Mouse (Mus musculus): ENCODE results near the gene Ltbp1. TPM values are rescaled to one million over a fixed set of nuclear protein-coding genes. Genes with fewer than 3 reads are reported as not detected.

The Ltbp1 gene
- polyA plus RNA-seq, 1 experiment from 2014 or later: 14.2 TPM

- H3K27me3 ChIP-seq (ENCODE audit: control insufficient read depth, insufficient read depth, low read length): no peaks in the 10 kb centered on the region
- no peak overlapping the region for H3K4me2 ChIP-seq (ENCODE audit: low read depth, low read length)
- ATAC-seq (replicated peaks; ENCODE audit: insufficient number of reproducible peaks, low FRiP score, low TSS enrichment, low read depth): no peak
- peak; percentile 40 for DNase-seq (ENCODE audit: low spot score)
- H3K36me3 ChIP-seq (replicated peaks; ENCODE audit: control insufficient read depth, insufficient read depth, low read depth, low read length): no peaks in the 10 kb centered on the region
- H3K27ac ChIP-seq (replicated peaks; ENCODE audit: low read depth, low read length): no peak overlapping the region
- WGBS: 69% methylated on average over 8 of the region's 8 CpGs
- H3K9ac ChIP-seq (replicated peaks; ENCODE audit: low read length): no peak overlapping the region
- H3K9me3 ChIP-seq (replicated peaks; ENCODE audit: control insufficient read depth, low read length): no peaks in the 10 kb centered on the region
- H3K4me1 ChIP-seq (ENCODE audit: control insufficient read depth, insufficient read depth, low read length): no peaks in the 10 kb centered on the region
- H3K4me3 ChIP-seq (ENCODE audit: low read depth, low read length): no peak overlapping the region
These were observed 46.1 kb downstream of the Ltbp1 start for GRCm38 (mm10) chr17:75051440-75051925.

- Histone ChIP-seq H3K4me2 (ENCODE audit: low read depth, low read length) (no peak overlapping the region), H3K9me3 (replicated peaks; ENCODE audit: control insufficient read depth, low read length) (no peaks in the 10 kb centered on the region), H3K4me1 (ENCODE audit: control insufficient read depth, insufficient read depth, low read length) (no peaks in the 10 kb centered on the region), H3K36me3 (replicated peaks; ENCODE audit: control insufficient read depth, insufficient read depth, low read depth, low read length) (no peaks in the 10 kb centered on the region), H3K27ac (replicated peaks; ENCODE audit: low read depth, low read length) (no peak overlapping the region), H3K4me3 (ENCODE audit: low read depth, low read length) (no peak overlapping the region), H3K27me3 (ENCODE audit: control insufficient read depth, insufficient read depth, low read length) (no peaks in the 10 kb centered on the region), H3K9ac (replicated peaks; ENCODE audit: low read length) (no peak overlapping the region)
- ATAC-seq (replicated peaks; ENCODE audit: insufficient number of reproducible peaks, low FRiP score, low TSS enrichment, low read depth): no peak
- 82% methylated on average over 5 of the region's 5 CpGs for WGBS
- DNase-seq (ENCODE audit: low spot score): no peak
These were observed 49.9 kb downstream of the Ltbp1 start for GRCm38 (mm10) chr17:75055235-75055634.

- Histone ChIP-seq H3K9ac (replicated peaks; ENCODE audit: low read length) (no peak overlapping the region), H3K4me1 (ENCODE audit: control insufficient read depth, insufficient read depth, low read length) (no peaks in the 10 kb centered on the region), H3K4me2 (ENCODE audit: low read depth, low read length) (no peak overlapping the region), H3K9me3 (replicated peaks; ENCODE audit: control insufficient read depth, low read length) (no peaks in the 10 kb centered on the region), H3K4me3 (ENCODE audit: low read depth, low read length) (no peak overlapping the region), H3K36me3 (replicated peaks; ENCODE audit: control insufficient read depth, insufficient read depth, low read depth, low read length) (no peaks in the 10 kb centered on the region), H3K27ac (replicated peaks; ENCODE audit: low read depth, low read length) (no peak overlapping the region), H3K27me3 (ENCODE audit: control insufficient read depth, insufficient read depth, low read length) (no peaks in the 10 kb centered on the region)
- ATAC-seq (replicated peaks; ENCODE audit: insufficient number of reproducible peaks, low FRiP score, low TSS enrichment, low read depth) (no peak), DNase-seq (ENCODE audit: low spot score) (no peak)
- WGBS: 90% methylated on average over 6 of the region's 6 CpGs
These were observed 50.6 kb downstream of the Ltbp1 start for GRCm38 (mm10) chr17:75055961-75056360.

- no peaks in the 10 kb centered on the region for H3K9me3 ChIP-seq (replicated peaks; ENCODE audit: control insufficient read depth, low read length)
- ATAC-seq (replicated peaks; ENCODE audit: insufficient number of reproducible peaks, low FRiP score, low TSS enrichment, low read depth): no peak
- no peak overlapping the region for H3K27ac ChIP-seq (replicated peaks; ENCODE audit: low read depth, low read length)
- peak; percentile 22 for DNase-seq (ENCODE audit: low spot score)
- no peaks in the 10 kb centered on the region for H3K4me1 ChIP-seq (ENCODE audit: control insufficient read depth, insufficient read depth, low read length)
- 43% methylated on average over 8 of the region's 8 CpGs for WGBS
- H3K9ac ChIP-seq (replicated peaks; ENCODE audit: low read length): no peak overlapping the region
- no peak overlapping the region for H3K4me3 ChIP-seq (ENCODE audit: low read depth, low read length)
- H3K4me2 ChIP-seq (ENCODE audit: low read depth, low read length): no peak overlapping the region
- no peaks in the 10 kb centered on the region for H3K27me3 ChIP-seq (ENCODE audit: control insufficient read depth, insufficient read depth, low read length)
- no peaks in the 10 kb centered on the region for H3K36me3 ChIP-seq (replicated peaks; ENCODE audit: control insufficient read depth, insufficient read depth, low read depth, low read length)
These were observed 51.3 kb downstream of the Ltbp1 start for GRCm38 (mm10) chr17:75056631-75057030.

GRCm38 (mm10) chr17:75066340-75066739 lies 61.0 kb downstream of the Ltbp1 start:
- 89% methylated on average over 7 of the region's 7 CpGs for WGBS
- H3K27me3 ChIP-seq (ENCODE audit: control insufficient read depth, insufficient read depth, low read length): no peaks in the 10 kb centered on the region

GRCm38 (mm10) chr17:75067314-75067713 lies 61.9 kb downstream of the Ltbp1 start:
- WGBS: 14% methylated on average over 8 of the region's 8 CpGs
- Histone ChIP-seq H3K27me3 (ENCODE audit: control insufficient read depth, insufficient read depth, low read length) (no peaks in the 10 kb centered on the region), H3K4me2 (ENCODE audit: low read depth, low read length) (no peak overlapping the region), H3K36me3 (replicated peaks; ENCODE audit: control insufficient read depth, insufficient read depth, low read depth, low read length) (no peaks in the 10 kb centered on the region), H3K27ac (replicated peaks; ENCODE audit: low read depth, low read length) (no peak overlapping the region), H3K4me1 (ENCODE audit: control insufficient read depth, insufficient read depth, low read length) (0 out of 2 replicates have a peak, but pooled peaks cover 4% of the 10 kb centered on the region), H3K9me3 (replicated peaks; ENCODE audit: control insufficient read depth, low read length) (no peaks in the 10 kb centered on the region), H3K4me3 (ENCODE audit: low read depth, low read length) (no peak overlapping the region), H3K9ac (replicated peaks; ENCODE audit: low read length) (no peak overlapping the region)
- DNase-seq (ENCODE audit: low spot score) (peak; percentile 43), ATAC-seq (replicated peaks; ENCODE audit: insufficient number of reproducible peaks, low FRiP score, low TSS enrichment, low read depth) (no peak)

More at GRCm38 (mm10) chr17:75066340-75066739, 61.0 kb downstream of the Ltbp1 start:
- DNase-seq (ENCODE audit: low spot score) (no peak), ATAC-seq (replicated peaks; ENCODE audit: insufficient number of reproducible peaks, low FRiP score, low TSS enrichment, low read depth) (no peak)
- H3K27ac ChIP-seq (replicated peaks; ENCODE audit: low read depth, low read length): no peak overlapping the region
- 0 out of 2 replicates have a peak, but pooled peaks cover 4% of the 10 kb centered on the region for H3K4me1 ChIP-seq (ENCODE audit: control insufficient read depth, insufficient read depth, low read length)
- H3K9me3 ChIP-seq (replicated peaks; ENCODE audit: control insufficient read depth, low read length): no peaks in the 10 kb centered on the region
- H3K9ac ChIP-seq (replicated peaks; ENCODE audit: low read length): no peak overlapping the region
- H3K4me3 ChIP-seq (ENCODE audit: low read depth, low read length): no peak overlapping the region
- H3K4me2 ChIP-seq (ENCODE audit: low read depth, low read length): no peak overlapping the region
- no peaks in the 10 kb centered on the region for H3K36me3 ChIP-seq (replicated peaks; ENCODE audit: control insufficient read depth, insufficient read depth, low read depth, low read length)

- Histone ChIP-seq H3K4me1 (ENCODE audit: control insufficient read depth, insufficient read depth, low read length) (0 out of 2 replicates have a peak, but pooled peaks cover 4% of the 10 kb centered on the region), H3K4me3 (ENCODE audit: low read depth, low read length) (no peak overlapping the region), H3K27me3 (ENCODE audit: control insufficient read depth, insufficient read depth, low read length) (no peaks in the 10 kb centered on the region), H3K27ac (replicated peaks; ENCODE audit: low read depth, low read length) (no peak overlapping the region), H3K4me2 (ENCODE audit: low read depth, low read length) (no peak overlapping the region), H3K36me3 (replicated peaks; ENCODE audit: control insufficient read depth, insufficient read depth, low read depth, low read length) (no peaks in the 10 kb centered on the region), H3K9ac (replicated peaks; ENCODE audit: low read length) (no peak overlapping the region), H3K9me3 (replicated peaks; ENCODE audit: control insufficient read depth, low read length) (no peaks in the 10 kb centered on the region)
- DNase-seq (ENCODE audit: low spot score) (no peak), ATAC-seq (replicated peaks; ENCODE audit: insufficient number of reproducible peaks, low FRiP score, low TSS enrichment, low read depth) (no peak)
- WGBS: 69% methylated on average over 5 of the region's 5 CpGs
These were observed 63.9 kb downstream of the Ltbp1 start for GRCm38 (mm10) chr17:75069232-75069631.

GRCm38 (mm10) chr17:75071174-75071573 lies 65.8 kb downstream of the Ltbp1 start:
- Histone ChIP-seq H3K4me1 (ENCODE audit: control insufficient read depth, insufficient read depth, low read length) (0 out of 2 replicates have a peak, but pooled peaks cover 4% of the 10 kb centered on the region), H3K27me3 (ENCODE audit: control insufficient read depth, insufficient read depth, low read length) (no peaks in the 10 kb centered on the region)
- WGBS: 43% methylated on average over 2 of the region's 2 CpGs

More at GRCm38 (mm10) chr17:75071174-75071573, 65.8 kb downstream of the Ltbp1 start:
- Histone ChIP-seq H3K4me3 (ENCODE audit: low read depth, low read length) (no peak overlapping the region), H3K27ac (replicated peaks; ENCODE audit: low read depth, low read length) (no peak overlapping the region), H3K36me3 (replicated peaks; ENCODE audit: control insufficient read depth, insufficient read depth, low read depth, low read length) (no peaks in the 10 kb centered on the region), H3K4me2 (ENCODE audit: low read depth, low read length) (no peak overlapping the region), H3K9me3 (replicated peaks; ENCODE audit: control insufficient read depth, low read length) (no peaks in the 10 kb centered on the region), H3K9ac (replicated peaks; ENCODE audit: low read length) (no peak overlapping the region)
- DNase-seq (ENCODE audit: low spot score): no peak
- ATAC-seq (replicated peaks; ENCODE audit: insufficient number of reproducible peaks, low FRiP score, low TSS enrichment, low read depth): no peak

All from embryonic facial prominence, embryonic 11.5 days (tissue).